Mouse (Mus musculus) neural tube, embryonic 12.5 days (tissue): ENCODE data around the gene Rapgef2. TPM values are rescaled to one million over a fixed set of nuclear protein-coding genes. Genes with fewer than 3 reads are reported as not detected.

Source experiments
- ATAC-seq: fragments of 200-750 bp; cut with Nextera tagmentation; 2 replicates; pipeline ENCODE4 v1.8.0; 2017; ENCODE audit warnings: low read depth, mild to moderate bottlenecking, moderate TSS enrichment, moderate library complexity; ENCODE audit not compliant: low FRiP score
- H3K27ac ChIP-seq: fragments of 300-500 bp; sonication (generic); 2 replicates; pipeline ENCODE4 v1.5.1; 2016
- H3K27me3 ChIP-seq: fragments of 300-500 bp; sonication (generic); replicated peaks from 2 replicates; pipeline ENCODE4 v1.6.1; 2016; ENCODE audit warnings: mild to moderate bottlenecking
- H3K36me3 ChIP-seq: fragments of 300-500 bp; sonication (generic); 2 replicates; pipeline ENCODE4 v1.6.1; 2016; ENCODE audit warnings: mild to moderate bottlenecking
- H3K4me1 ChIP-seq: fragments of 300-500 bp; sonication (generic); 2 replicates; pipeline ENCODE4 v1.6.1; 2016
- H3K4me2 ChIP-seq: fragments of 300-500 bp; sonication (generic); replicated peaks from 2 replicates; pipeline ENCODE4 v1.6.1; 2016; ENCODE audit warnings: mild to moderate bottlenecking
- H3K4me3 ChIP-seq: fragments of 300-500 bp; sonication (generic); 2 replicates; pipeline ENCODE4 v1.5.1; 2016
- H3K9ac ChIP-seq: fragments of 300-500 bp; sonication (generic); 2 replicates; pipeline ENCODE4 v1.6.1; 2016; ENCODE audit warnings: mild to moderate bottlenecking
- H3K9me3 ChIP-seq: fragments of 300-500 bp; sonication (generic); 2 replicates; pipeline ENCODE4 v1.6.1; 2016; ENCODE audit warnings: mild to moderate bottlenecking
- WGBS: fragments of 180-500 bp; shearing (Covaris S2); methylation state at CpG from one replicate; pipeline ENCODE4 v1.1.7; 2016; 5-methylcytosine and 5-hydroxymethylcytosine counted together
- polyA plus RNA-seq: library from polyadenylated mRNA; unstranded; fragments of >200 nt; fragmentation: Nextera tagmentation; extraction: Ambion mirVana; gene quantifications from 2 replicates; pipeline ENCODE4 v1.2.1, GENCODE M21; 2016

Rapgef2 gene
- 8.6 and 8.9 TPM in 2 replicates for polyA plus RNA-seq

DNA sequence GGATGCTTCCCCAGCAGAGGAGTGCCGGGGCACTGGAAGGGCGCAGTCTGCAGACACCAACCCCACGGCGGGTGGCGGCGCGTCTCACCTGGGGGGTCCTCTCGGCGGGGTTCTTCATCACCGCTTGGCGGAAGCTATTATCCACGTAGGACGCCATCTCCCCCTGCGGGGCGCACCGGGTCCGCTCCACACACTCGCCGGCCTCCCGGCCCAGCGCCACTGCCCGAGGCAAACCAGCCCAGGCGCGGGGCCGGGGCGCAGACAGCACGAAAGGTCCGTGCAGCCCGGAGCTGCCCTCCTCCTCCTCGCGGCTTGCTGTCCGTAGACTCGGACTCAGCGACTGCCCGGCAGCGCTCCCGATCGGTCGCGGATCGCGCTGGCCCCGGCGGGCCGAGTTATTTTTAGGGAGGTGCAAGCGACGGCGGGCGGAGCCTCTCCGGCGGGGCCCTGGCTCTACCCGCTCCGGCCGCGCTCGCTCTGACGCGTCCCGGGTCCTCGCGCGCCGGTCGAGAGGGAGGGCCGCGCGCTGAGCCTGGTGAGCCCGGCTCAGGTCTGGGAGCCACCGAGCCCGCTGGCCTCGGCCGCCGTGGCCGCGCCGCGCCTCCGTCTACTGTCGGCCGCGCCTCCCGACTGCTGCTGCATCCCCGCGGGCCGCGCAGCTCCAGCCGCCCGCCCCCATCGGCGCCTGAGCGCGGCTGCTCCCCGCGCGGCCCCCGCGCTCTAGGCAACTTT lies at the start of gene Rapgef2:
Gene Rapgef2, minus strand, starts transcription at position 142 of the 732 bp plus-strand sequence.
- no peaks in the 10 kb centered on the region for H3K36me3 ChIP-seq
- under 1% methylated on average over 94 of the region's 97 CpGs for WGBS
- no peaks in the 10 kb centered on the region for H3K27me3 ChIP-seq
- peak within 1 kb of the TSS; percentile 94 for H3K9ac ChIP-seq
- peak within 1 kb of the TSS; percentile 97 for H3K27ac ChIP-seq
- peaks cover 37% of the 10 kb centered on the region for H3K4me1 ChIP-seq
- ATAC-seq, result peak; percentile 83
- H3K9me3 ChIP-seq, result no peaks in the 10 kb centered on the region
- H3K4me3 ChIP-seq, result peak within 1 kb of the TSS; percentile 93
- peak within 1 kb of the TSS; percentile 91 for H3K4me2 ChIP-seq

DNA sequence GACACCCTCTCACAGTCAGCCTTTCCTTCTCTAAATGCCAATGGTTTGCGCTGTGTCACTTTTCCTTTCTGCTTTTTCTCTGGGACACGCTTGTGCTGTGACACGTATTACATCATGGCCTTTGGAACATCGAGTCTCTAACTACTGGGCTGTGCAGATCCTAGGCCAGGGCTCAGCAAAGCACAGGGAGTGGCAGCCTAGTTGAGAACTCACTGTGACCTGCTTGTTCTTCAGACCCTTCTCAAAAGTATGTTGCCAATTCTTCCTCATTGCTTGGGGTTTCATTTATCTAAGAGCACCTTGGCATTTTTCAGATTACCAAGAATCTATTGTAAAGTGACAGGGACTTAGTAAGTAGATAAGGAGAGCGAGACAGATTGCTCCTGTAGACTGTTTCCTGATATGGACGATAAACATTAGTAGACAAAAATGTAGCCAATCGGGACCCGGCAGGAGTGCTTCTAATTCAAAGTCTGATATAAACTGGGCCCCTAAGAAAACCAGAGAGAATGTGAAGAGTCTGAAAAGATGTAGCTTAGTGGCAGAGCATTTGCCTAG lies 47.4 kb upstream of the Rapgef2 start:
- Histone ChIP-seq H3K4me1 (peaks cover 9% of the 10 kb centered on the region; the same call in 1 of the 2 replicates), H3K9ac (no peak overlapping the region), H3K4me3 (no peak overlapping the region), H3K4me2 (no peak overlapping the region), H3K27me3 (no peaks in the 10 kb centered on the region), H3K36me3 (no peaks in the 10 kb centered on the region), H3K9me3 (no peaks in the 10 kb centered on the region), H3K27ac (no peak overlapping the region)
- 95% methylated on average over 8 of the region's 8 CpGs for WGBS
- ATAC-seq, result no peak

DNA sequence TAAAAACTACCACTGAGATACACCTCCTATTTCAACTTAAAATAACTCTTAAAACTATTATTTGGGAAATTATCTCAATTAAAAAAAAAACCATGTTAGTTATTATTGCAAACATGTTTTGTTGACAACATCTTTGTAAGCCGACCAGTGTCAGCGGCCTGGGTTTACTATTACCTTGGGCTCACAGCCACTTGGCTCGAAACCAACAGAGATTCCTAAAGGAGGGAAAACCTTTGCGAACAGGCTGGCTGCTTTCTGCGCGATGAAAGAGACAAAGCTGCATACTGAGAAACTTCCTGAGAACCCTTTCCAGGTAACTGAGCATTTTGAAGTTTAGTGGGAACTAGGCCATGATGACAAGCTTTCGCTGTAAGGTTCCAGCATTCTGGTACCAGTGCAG lies 46.7 kb upstream of the Rapgef2 start:
- H3K27ac ChIP-seq, result no peak overlapping the region
- H3K4me1 ChIP-seq, result peaks cover 9% of the 10 kb centered on the region; the same call in 1 of the 2 replicates
- H3K27me3 ChIP-seq, result no peaks in the 10 kb centered on the region
- H3K9me3 ChIP-seq, result no peaks in the 10 kb centered on the region
- H3K9ac ChIP-seq, result no peak overlapping the region
- H3K36me3 ChIP-seq, result no peaks in the 10 kb centered on the region
- H3K4me3 ChIP-seq, result no peak overlapping the region
- WGBS, result 93% methylated on average over 7 of the region's 7 CpGs
- H3K4me2 ChIP-seq, result no peak overlapping the region
- ATAC-seq, result no peak

DNA sequence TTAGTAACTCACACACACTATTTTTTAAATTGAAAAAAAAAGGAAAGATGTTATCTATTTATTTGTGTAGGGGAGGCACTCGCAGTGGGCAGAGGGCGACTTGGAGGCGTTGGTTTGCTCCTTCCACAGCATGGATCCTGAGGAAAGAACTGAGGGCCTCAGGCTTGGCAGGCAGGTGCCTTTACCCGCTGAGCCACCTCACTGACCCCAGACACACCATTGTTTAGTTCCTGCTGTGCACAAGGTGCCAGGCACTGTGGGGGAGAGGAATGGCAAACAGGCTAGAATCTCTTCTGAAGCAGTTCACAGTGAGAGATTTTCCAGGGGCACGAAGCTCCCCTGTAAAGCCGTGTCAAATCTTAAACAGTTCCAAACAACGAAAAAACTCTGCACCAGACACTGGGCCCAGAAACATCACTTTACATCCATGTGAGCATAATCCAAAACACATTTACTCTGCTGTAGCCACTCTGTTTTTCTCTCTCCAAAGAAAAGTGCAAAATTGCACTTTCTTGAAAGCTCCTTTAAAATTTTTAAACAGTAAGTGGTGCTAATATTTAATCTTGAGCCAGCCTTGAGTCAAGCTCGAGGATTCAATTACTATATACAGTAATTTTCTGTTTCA lies 43.5 kb upstream of the Rapgef2 start:
- no peak for ATAC-seq
- H3K9ac ChIP-seq, result no peak overlapping the region
- H3K36me3 ChIP-seq, result no peaks in the 10 kb centered on the region
- WGBS, result 18% methylated on average over 8 of the region's 8 CpGs
- no peak overlapping the region for H3K27ac ChIP-seq
- no peaks in the 10 kb centered on the region for H3K27me3 ChIP-seq
- H3K9me3 ChIP-seq, result no peaks in the 10 kb centered on the region
- no peak overlapping the region for H3K4me2 ChIP-seq
- H3K4me3 ChIP-seq, result no peak overlapping the region
- H3K4me1 ChIP-seq, result peaks cover 15% of the 10 kb centered on the region; the same call in 1 of the 2 replicates

DNA sequence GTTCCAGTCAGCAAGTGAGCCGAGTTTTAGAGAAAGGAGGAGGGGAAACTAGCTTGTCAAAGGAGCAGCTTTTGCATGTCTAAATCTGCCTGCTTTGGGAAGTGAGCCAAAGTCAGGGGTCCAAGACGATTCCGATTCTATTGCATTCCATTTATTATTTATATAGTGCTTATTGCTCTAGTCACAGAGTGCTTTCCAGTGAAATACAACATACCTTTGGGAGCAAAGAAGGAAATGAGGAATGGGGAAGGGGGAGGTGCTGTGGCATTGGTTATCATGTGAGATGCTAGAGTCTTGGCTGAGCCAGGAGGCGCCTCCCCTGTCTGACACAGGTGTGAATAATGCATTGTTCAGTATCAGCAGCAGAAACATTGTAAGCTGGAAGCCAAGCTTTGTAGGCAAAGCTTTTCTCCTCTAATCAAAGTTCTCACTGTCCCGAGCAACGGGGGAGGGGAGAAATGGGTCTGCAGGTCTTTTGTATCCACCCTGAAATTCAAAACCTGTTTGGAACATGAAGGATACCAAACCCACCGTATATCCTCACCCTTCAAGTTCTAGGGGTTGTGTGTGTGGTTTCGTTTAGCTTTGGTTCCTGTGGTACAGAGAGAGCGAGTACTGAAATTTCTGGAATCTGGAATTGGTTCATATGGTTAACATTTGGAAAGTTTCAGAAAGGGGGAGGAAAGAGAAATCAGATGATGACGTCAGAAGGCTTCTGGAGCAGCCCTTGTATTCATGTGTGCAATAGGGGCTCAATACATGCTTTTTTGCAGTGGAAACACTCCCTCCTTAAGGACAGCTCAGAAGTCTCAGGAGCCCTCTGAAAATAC lies 38.6 kb upstream of the Rapgef2 start:
- WGBS, result 52% methylated on average over 10 of the region's 10 CpGs
- Histone ChIP-seq H3K4me1 (peaks cover 15% of the 10 kb centered on the region; the same call in 1 of the 2 replicates), H3K27ac (no peak overlapping the region; the same call in 1 of the 2 replicates), H3K4me2 (no peak overlapping the region), H3K4me3 (no peak overlapping the region), H3K9ac (no peak overlapping the region), H3K9me3 (no peaks in the 10 kb centered on the region), H3K27me3 (no peaks in the 10 kb centered on the region), H3K36me3 (no peaks in the 10 kb centered on the region)
- ATAC-seq, result peak; percentile 61

DNA sequence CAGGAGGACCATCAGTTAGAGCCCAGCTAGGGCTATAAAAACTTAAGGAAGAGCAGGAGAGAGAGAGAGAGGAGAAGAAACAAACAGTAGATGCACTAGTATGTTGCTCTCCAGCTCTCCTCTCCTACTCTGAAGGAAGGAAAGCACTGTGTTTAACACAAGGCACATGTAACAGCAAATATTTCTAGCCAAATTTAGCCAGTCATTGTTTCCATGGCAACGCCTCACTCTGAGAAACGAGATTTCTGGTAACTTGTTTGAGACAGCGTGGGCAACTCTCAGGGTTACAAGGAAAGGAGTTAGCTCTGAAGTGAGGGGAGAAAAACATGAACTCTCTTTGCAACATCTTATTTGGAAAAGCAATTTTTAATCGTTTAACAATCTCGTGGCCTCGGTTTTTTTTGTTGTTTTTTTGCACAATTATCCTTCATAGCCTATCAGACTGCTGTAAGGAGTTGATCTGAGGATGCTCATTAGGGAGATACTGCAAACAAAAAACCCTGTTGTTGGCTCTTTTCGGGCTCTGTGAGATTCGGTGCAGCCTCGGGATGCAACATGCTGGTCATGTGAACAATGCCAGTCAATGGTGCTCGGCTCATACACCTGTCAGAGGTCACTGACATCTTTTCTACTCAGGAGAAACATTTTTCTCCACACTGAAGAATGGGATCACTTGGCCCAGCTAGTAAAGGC lies 27.8 kb upstream of the Rapgef2 start:
- no peak overlapping the region for H3K4me3 ChIP-seq
- H3K9me3 ChIP-seq, result no peaks in the 10 kb centered on the region
- H3K4me2 ChIP-seq, result no peak overlapping the region
- ATAC-seq, result no peak
- WGBS, result 61% methylated on average over 10 of the region's 10 CpGs
- no peaks in the 10 kb centered on the region for H3K4me1 ChIP-seq
- no peaks in the 10 kb centered on the region for H3K36me3 ChIP-seq
- no peak overlapping the region for H3K9ac ChIP-seq
- H3K27me3 ChIP-seq, result no peaks in the 10 kb centered on the region
- no peak overlapping the region for H3K27ac ChIP-seq

DNA sequence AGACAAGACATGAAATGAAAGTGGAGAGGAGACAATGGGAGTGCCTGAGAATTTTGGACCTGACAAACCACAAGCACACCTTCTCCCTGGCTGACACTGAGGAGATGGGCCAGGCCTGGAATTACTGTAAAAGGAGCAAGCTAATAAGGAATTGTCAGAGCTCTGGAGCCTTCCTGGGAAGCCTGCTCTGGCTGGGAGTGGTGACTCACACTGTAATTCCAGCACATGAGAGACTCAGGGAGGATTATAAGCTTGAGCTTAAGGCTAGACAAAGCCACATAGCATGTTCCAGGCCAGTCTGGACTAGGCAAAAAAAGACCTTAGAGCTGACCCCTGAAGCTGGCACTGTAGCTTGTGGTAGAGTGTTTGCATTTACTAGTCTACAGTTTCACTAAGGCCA lies 25.6 kb upstream of the Rapgef2 start:
- H3K4me3 ChIP-seq, result no peak overlapping the region
- no peaks in the 10 kb centered on the region for H3K9me3 ChIP-seq
- no peak overlapping the region for H3K9ac ChIP-seq
- H3K4me1 ChIP-seq, result no peaks in the 10 kb centered on the region
- H3K36me3 ChIP-seq, result no peaks in the 10 kb centered on the region
- no peaks in the 10 kb centered on the region for H3K27me3 ChIP-seq
- no peak for ATAC-seq
- H3K4me2 ChIP-seq, result no peak overlapping the region
- H3K27ac ChIP-seq, result no peak overlapping the region

DNA sequence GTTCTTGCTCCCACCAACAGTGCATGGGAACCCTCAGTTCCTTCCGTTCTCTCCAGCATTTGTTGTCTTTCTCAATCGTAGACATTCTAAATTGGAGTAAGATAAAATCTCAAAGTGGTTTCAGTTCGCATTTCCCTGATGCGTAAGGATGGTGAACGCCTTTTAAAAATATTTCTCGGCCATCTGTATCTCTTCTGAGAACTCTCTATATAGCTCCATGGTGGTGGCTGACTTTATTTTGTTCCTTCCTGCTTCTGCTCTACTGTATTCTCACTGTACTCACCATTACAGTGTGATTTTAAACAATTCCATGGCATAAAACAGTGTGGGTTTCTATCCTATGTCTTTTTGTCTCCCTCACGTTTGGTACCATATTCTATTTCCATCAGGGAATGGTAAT lies 23.9 kb upstream of the Rapgef2 start:
- Histone ChIP-seq H3K4me1 (no peaks in the 10 kb centered on the region), H3K4me3 (no peak overlapping the region), H3K27ac (no peak overlapping the region), H3K4me2 (no peak overlapping the region), H3K36me3 (no peaks in the 10 kb centered on the region), H3K9me3 (no peaks in the 10 kb centered on the region), H3K27me3 (no peaks in the 10 kb centered on the region), H3K9ac (no peak overlapping the region)
- WGBS, result 88% methylated on average over 7 of the region's 7 CpGs
- ATAC-seq, result no peak

DNA sequence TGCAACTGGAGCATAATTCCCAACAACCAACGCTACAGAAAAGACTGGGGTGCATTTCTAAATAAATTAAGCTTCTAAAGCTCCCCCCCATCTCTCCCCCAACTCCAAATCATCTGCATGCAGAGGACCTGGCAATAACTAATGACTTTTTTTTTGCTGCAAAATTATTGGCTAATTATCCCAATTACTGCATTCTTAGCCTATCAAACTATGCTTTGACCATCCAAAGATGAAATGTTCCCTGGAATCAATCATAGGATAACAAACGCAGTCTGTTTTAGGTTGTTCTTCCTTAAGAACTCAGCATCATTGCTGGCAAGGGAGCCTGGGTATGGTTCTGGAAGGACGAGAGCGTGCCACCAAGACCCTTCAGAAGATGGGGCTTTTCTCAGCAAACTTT lies 22.3 kb upstream of the Rapgef2 start:
- ATAC-seq, result no peak
- Histone ChIP-seq H3K4me1 (no peaks in the 10 kb centered on the region), H3K9ac (no peak overlapping the region), H3K9me3 (no peaks in the 10 kb centered on the region), H3K36me3 (no peaks in the 10 kb centered on the region), H3K4me2 (no peak overlapping the region), H3K27me3 (no peaks in the 10 kb centered on the region), H3K4me3 (no peak overlapping the region), H3K27ac (no peak overlapping the region)
- WGBS, result 91% methylated on average over 4 of the region's 4 CpGs

DNA sequence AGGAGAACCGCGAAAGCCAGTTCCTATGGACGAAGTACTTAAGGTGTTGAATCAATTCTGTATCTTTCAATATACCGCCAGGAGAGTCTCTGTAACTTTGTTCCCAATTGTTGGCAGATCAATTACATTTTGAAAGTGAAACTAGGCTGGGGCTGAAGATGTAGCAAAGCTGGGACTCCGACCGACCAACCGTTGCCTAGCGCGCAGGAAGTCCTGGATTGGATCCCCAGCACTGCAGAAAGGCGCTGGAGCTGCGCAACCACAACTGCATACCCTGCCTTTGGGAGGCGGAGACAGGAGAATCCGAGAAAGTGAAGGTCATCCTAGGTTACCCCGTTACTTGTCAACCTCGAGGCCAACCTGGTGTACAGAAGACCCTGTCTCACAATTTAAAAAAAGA lies 13.1 kb upstream of the Rapgef2 start:
- WGBS, result 90% methylated on average over 15 of the region's 15 CpGs
- Histone ChIP-seq H3K4me3 (no peak overlapping the region), H3K9me3 (no peaks in the 10 kb centered on the region), H3K27me3 (no peaks in the 10 kb centered on the region), H3K4me1 (no peaks in the 10 kb centered on the region), H3K36me3 (no peaks in the 10 kb centered on the region), H3K4me2 (no peak overlapping the region), H3K27ac (no peak overlapping the region), H3K9ac (no peak overlapping the region)
- ATAC-seq, result no peak

DNA sequence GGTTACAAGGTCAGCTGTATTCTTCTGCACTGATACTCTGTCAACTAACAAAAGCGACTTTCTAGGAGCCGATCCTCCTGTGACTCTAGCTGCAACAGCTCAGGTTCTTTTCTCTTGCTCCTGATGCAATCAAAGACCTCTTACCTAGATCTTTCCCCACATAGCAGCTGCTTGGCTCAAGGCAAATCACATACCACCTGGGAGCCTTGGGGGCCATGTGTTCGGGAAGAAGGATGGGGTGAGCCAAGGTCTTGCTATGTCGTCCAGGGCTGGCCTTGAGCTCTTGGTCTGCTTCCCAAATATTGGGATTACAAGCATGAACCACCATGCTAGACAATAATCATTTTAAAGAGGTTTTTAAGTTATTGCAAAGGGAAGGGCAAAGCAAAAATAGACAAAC lies 11.0 kb upstream of the Rapgef2 start:
- Histone ChIP-seq H3K27ac (no peak overlapping the region), H3K9me3 (no peaks in the 10 kb centered on the region), H3K4me2 (no peak overlapping the region), H3K4me1 (no peaks in the 10 kb centered on the region), H3K4me3 (no peak overlapping the region), H3K36me3 (no peaks in the 10 kb centered on the region), H3K9ac (no peak overlapping the region), H3K27me3 (no peaks in the 10 kb centered on the region)
- WGBS, result 95% methylated on average over 4 of the region's 4 CpGs
- ATAC-seq, result no peak
